Mouse (Mus musculus): ENCODE results near the gene Mansc4. TPM values are rescaled to one million over a fixed set of nuclear protein-coding genes. Genes with fewer than 3 reads are reported as not detected.

The Mansc4 gene
- polyA plus RNA-seq, 1 experiment from 2014 or later: 1.1 TPM

DNA sequence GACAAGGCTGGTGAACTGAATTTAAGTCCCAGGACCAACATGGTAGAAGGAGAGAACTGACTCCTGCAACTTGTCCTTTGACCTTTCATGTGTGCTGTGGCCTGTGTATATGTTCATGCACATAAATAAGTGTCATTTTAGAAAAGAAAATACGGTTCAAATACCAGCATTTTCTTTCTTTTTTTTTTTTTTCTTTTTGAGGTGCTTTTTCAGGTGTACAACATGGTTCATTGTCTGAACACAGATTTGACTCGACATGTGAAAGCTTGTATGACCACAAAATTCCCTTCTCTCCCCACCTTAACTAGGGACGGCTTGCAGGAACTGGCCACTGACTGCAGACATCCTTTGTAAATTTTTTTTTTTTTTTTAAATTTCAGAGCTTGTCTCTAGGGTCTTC lies 10.1 kb upstream of the Mansc4 start:
- peaks cover 52% of the 10 kb centered on the region for H3K4me1 ChIP-seq
- H3K9me3 ChIP-seq (replicated peaks): no peaks in the 10 kb centered on the region
- no peak overlapping the region for H3K27ac ChIP-seq (replicated peaks)
- 83% methylated on average over 3 of the region's 3 CpGs for WGBS
- no peaks in the 10 kb centered on the region for H3K27me3 ChIP-seq (replicated peaks)
- H3K4me3 ChIP-seq (replicated peaks): no peak overlapping the region
- H3K36me3 ChIP-seq: peaks cover 6% of the 10 kb centered on the region; the same call in 1 of the 2 replicates
- no peak overlapping the region for H3K4me2 ChIP-seq
- ATAC-seq (ENCODE audit: low FRiP score): no peak
- H3K9ac ChIP-seq (replicated peaks): no peak overlapping the region

DNA sequence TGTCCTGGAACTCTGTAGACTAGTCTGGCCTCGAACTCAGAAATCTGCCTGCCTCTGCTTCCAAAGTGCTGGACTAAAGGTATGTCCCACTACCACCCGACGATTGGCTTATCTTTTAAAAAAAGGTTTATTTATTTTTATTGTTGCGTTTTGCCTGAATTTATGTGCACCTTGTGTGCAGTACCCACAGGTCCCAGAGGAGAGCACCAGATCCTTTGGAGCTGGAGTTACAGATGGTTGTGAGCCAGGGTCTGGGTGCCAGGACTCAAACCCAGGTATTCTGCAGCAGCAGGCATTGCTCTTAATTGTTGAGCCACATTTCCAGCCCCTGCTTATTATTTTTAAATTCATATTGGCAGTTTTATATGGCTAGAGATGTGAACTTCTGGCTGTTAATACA lies 9.3 kb upstream of the Mansc4 start:
- H3K27ac ChIP-seq (replicated peaks): no peak overlapping the region
- 0 out of 2 replicates have a peak, but pooled peaks cover 6% of the 10 kb centered on the region for H3K36me3 ChIP-seq
- H3K4me1 ChIP-seq: peaks cover 50% of the 10 kb centered on the region
- no peak for ATAC-seq (ENCODE audit: low FRiP score)
- H3K9ac ChIP-seq (replicated peaks): no peak overlapping the region
- H3K27me3 ChIP-seq (replicated peaks): no peaks in the 10 kb centered on the region
- H3K4me3 ChIP-seq (replicated peaks): no peak overlapping the region
- H3K9me3 ChIP-seq (replicated peaks): no peaks in the 10 kb centered on the region
- 92% methylated on average over 4 of the region's 4 CpGs for WGBS
- no peak overlapping the region for H3K4me2 ChIP-seq

DNA sequence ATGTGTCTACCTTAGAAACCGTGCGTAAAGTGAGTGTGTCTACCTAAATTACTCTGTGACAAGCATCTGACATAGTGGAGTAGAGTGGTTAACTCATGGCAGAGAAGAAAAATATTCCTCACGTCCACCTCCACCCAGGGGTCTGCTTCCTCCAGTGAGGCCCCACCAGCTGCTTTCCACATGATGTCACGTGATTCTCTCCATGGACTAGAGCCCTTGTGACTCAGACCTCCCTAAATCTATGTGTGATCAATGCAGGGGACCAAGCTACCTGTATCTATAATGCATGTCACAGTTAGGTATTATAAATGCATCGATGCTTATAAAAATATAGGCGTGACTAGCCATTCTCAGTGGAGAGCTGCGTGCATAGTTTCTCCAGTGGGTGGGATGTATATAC lies 7.9 kb upstream of the Mansc4 start:
- H3K4me1 ChIP-seq: peaks cover 58% of the 10 kb centered on the region
- no peak overlapping the region for H3K4me3 ChIP-seq (replicated peaks)
- H3K4me2 ChIP-seq: peak overlapping the region; percentile 29; the same call in 1 of the 2 replicates
- ATAC-seq (ENCODE audit: low FRiP score): no peak
- no peaks in the 10 kb centered on the region for H3K9me3 ChIP-seq (replicated peaks)
- H3K27ac ChIP-seq (replicated peaks): no peak overlapping the region
- H3K27me3 ChIP-seq (replicated peaks): no peaks in the 10 kb centered on the region
- H3K9ac ChIP-seq (replicated peaks): no peak overlapping the region
- WGBS: 81% methylated on average over 7 of the region's 7 CpGs
- 0 out of 2 replicates have a peak, but pooled peaks cover 6% of the 10 kb centered on the region for H3K36me3 ChIP-seq

DNA sequence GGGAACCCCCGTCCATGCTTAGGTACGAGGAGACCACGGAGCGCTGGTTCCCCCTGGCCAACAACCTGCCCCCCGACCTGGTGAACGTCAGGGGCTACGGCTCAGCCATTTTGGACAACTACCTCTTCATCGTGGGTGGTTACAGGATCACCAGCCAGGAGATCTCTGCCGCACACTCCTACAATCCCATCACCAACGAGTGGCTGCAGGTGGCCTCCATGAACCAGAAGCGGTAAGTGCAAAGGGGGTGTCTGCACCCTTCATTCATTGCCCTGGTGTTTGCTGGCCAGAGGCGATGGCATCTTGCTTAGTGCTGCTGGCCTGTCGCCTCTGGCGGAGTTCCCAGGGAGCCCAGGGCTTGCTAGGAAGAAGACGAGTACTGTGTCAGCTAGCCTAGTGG lies 5.3 kb upstream of the Mansc4 start:
- Histone ChIP-seq H3K9me3 (replicated peaks) (no peaks in the 10 kb centered on the region), H3K27me3 (replicated peaks) (no peaks in the 10 kb centered on the region), H3K4me1 (peaks cover 43% of the 10 kb centered on the region), H3K4me3 (replicated peaks) (peak overlapping the region; percentile 89), H3K27ac (replicated peaks) (peak overlapping the region; percentile 93), H3K9ac (replicated peaks) (peak overlapping the region; percentile 93), H3K36me3 (0 out of 2 replicates have a peak, but pooled peaks cover 6% of the 10 kb centered on the region), H3K4me2 (peak overlapping the region; percentile 93)
- 2% methylated on average over 15 of the region's 15 CpGs for WGBS
- peak; percentile 37 for ATAC-seq (ENCODE audit: low FRiP score)

DNA sequence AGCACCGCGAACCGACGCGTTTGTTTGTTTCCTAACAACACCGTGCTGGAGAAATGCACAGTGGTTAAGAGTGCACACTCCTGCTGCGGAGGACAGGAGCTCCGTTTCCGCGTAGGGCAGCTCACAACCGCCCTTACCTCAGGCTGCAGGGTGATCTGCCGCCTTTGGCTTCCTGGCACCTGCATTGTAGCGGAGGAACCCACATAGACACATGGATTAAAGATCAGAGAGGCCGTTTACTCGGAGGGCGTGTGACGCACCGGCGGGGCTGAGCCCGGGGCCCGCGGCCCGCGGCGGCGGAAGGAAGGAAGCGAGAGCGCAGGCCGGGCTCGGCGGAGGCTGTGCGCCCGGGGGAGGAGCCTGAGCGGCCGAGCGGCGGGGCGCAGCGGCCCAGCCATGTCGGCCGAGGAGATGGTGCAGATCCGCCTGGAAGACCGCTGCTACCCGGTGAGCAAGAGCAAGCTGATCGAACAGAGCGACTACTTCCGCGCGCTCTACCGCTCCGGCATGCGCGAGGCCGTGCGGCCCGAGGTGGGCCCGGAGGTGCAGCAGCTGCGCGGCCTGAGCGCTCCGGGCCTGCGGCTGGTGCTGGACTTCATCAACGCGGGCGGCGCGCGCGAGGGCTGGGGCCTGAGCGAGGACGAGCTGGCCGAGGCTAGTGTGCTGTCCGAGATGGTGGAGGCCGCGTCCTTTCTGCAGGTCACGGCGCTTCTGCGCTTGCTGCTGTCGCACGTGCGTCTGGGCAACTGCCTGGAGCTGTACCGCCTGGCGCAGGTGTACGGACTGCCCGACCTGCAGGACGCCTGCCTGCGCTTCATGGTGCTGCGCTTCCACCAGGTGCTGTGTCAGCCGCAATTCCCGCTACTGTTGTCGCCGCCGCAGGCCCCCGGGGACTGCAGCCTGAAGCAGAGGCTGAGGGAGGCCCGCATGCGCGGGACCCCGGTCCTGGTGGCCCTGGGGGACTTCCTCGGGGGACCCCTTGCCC lies 4.6 kb upstream of the Mansc4 start, which contains the start of gene Klhl42:
Gene Klhl42 (plus strand): TSS at position 244 of the 985 bp plus-strand sequence.
- Histone ChIP-seq H3K4me1 (peaks cover 49% of the 10 kb centered on the region), H3K36me3 (0 out of 2 replicates have a peak, but pooled peaks cover 6% of the 10 kb centered on the region), H3K27me3 (replicated peaks) (no peaks in the 10 kb centered on the region), H3K9ac (replicated peaks) (peak within 1 kb of the TSS; percentile 93), H3K4me3 (replicated peaks) (peak within 1 kb of the TSS; percentile 89), H3K27ac (replicated peaks) (peak within 1 kb of the TSS; percentile 93), H3K9me3 (replicated peaks) (no peaks in the 10 kb centered on the region), H3K4me2 (peak within 1 kb of the TSS; percentile 93)
- peak; percentile 92 for ATAC-seq (ENCODE audit: low FRiP score)
- WGBS: under 1% methylated on average over 99 of the region's 99 CpGs

DNA sequence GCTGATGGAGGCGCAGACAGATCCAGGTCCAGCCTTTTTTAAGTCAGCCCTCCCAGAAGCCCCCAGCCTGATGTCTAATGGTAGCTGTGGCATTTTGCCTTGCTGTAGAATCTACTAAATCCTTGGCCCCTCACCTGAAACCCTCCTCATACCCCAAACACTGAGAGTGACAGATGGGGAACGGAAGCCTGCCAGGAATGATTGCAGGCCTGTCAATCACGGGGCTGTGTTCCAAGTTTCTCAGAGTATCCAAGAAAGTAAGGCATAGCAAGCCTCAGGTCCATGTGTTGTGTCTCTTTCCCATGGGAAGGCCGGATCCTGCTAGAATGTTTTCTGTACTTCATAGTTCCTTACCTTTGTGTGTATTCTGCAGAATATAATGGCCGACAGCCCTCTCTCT lies 3.4 kb upstream of the Mansc4 start:
- peaks cover 46% of the 10 kb centered on the region for H3K4me1 ChIP-seq
- H3K36me3 ChIP-seq: no peaks in the 10 kb centered on the region
- no peak for ATAC-seq (ENCODE audit: low FRiP score)
- H3K9ac ChIP-seq (replicated peaks): no peak overlapping the region; the same call in 1 of the 2 replicates
- H3K9me3 ChIP-seq (replicated peaks): no peaks in the 10 kb centered on the region
- peak overlapping the region; percentile 89 for H3K4me3 ChIP-seq (replicated peaks)
- no peaks in the 10 kb centered on the region for H3K27me3 ChIP-seq (replicated peaks)
- WGBS: 70% methylated on average over 5 of the region's 5 CpGs
- peak overlapping the region; percentile 93 for H3K4me2 ChIP-seq
- peak overlapping the region; percentile 93 for H3K27ac ChIP-seq (replicated peaks)

DNA sequence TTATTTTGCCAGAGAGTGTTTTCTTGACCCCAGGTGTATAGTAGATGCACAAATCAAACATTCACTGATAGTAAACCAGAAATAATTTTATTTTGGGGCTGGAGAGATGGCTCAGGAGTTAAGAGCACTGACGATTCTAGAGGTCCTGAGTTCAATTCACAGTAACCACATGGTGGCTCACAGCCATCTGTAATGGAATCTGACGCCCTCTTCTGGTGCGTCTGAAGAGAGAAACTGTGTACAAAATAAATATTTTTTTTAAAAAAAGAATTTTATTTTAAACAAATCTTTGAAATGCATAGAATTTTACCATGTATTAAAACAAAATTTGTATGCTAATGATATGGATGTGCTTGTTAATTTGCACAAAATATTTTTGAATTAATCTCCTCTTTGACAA lies 1.7 kb upstream of the Mansc4 start:
- 83% methylated on average over 3 of the region's 3 CpGs for WGBS
- no peaks in the 10 kb centered on the region for H3K36me3 ChIP-seq
- no peak overlapping the region for H3K4me3 ChIP-seq (replicated peaks)

DNA sequence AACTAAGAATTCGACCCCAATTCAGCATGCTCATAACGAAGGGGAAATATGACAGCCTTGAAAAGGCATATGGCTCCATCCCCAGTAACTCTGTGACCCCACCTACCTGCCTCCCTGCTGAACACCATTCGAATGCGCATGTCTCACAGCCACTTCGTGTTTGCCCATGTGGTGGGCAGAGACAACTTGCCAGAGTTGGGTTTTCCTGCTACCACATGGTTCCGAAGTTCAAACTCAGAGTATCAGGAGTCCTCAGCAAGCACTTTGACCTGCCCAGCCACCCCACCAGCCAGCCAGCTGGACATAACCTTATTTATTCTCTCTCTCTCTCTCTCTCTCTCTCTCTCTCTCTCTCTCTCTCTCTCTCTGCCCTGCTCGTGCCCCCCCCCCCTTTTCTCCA lies 904 bp upstream of the Mansc4 start:
- no peak for ATAC-seq (ENCODE audit: low FRiP score)
- no peak overlapping the region for H3K27ac ChIP-seq (replicated peaks)
- H3K4me3 ChIP-seq (replicated peaks): no peak overlapping the region
- H3K4me2 ChIP-seq: no peak overlapping the region
- H3K9ac ChIP-seq (replicated peaks): no peak overlapping the region
- H3K36me3 ChIP-seq: no peaks in the 10 kb centered on the region
- WGBS: 52% methylated on average over 7 of the region's 7 CpGs
- H3K27me3 ChIP-seq (replicated peaks): no peaks in the 10 kb centered on the region
- peaks cover 27% of the 10 kb centered on the region for H3K4me1 ChIP-seq
- no peaks in the 10 kb centered on the region for H3K9me3 ChIP-seq (replicated peaks)

More for the DNA sequence above, 1.7 kb upstream of the Mansc4 start:
- no peak overlapping the region for H3K9ac ChIP-seq (replicated peaks)
- no peak overlapping the region for H3K4me2 ChIP-seq
- no peaks in the 10 kb centered on the region for H3K27me3 ChIP-seq (replicated peaks)
- no peak overlapping the region for H3K27ac ChIP-seq (replicated peaks)
- H3K9me3 ChIP-seq (replicated peaks): no peaks in the 10 kb centered on the region
- peaks cover 33% of the 10 kb centered on the region for H3K4me1 ChIP-seq
- no peak for ATAC-seq (ENCODE audit: low FRiP score)

DNA sequence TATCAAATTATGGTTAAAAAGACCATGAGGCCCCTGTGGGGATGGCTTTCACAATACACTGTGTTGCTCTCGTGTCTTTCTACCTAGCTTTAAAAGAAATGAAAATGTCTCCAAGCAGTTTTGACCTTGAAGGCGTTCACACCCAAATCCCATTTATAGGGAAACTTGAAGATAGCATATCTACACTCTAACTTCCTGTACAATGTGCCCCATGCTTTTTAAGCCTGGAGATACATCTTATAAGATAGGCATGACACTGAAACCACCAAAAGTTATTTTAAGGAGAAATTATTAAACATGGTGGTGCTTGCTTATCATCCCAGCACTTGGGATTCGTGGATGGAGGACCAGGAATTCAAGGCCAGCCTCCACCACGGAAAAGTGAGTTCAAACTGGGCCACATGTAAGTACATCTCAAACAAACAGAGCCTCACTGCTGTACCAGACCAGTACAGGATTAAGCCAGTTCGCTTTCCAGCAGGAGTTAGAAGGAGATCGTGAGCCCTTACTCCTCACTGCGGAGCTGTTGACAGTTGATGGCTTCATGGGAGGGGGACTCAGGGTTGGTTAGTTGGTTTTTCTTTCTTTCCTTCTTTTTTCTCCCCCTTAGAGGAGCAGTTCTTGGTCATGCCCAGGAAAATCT lies 1.3 kb downstream of the Mansc4 start:
- WGBS: 77% methylated on average over 7 of the region's 7 CpGs
- Histone ChIP-seq H3K4me1 (peaks cover 15% of the 10 kb centered on the region), H3K36me3 (no peaks in the 10 kb centered on the region), H3K4me3 (replicated peaks) (no peak overlapping the region), H3K27me3 (replicated peaks) (no peaks in the 10 kb centered on the region), H3K9me3 (replicated peaks) (no peaks in the 10 kb centered on the region), H3K4me2 (no peak overlapping the region), H3K9ac (replicated peaks) (no peak overlapping the region), H3K27ac (replicated peaks) (no peak overlapping the region)
- no peak for ATAC-seq (ENCODE audit: low FRiP score)

DNA sequence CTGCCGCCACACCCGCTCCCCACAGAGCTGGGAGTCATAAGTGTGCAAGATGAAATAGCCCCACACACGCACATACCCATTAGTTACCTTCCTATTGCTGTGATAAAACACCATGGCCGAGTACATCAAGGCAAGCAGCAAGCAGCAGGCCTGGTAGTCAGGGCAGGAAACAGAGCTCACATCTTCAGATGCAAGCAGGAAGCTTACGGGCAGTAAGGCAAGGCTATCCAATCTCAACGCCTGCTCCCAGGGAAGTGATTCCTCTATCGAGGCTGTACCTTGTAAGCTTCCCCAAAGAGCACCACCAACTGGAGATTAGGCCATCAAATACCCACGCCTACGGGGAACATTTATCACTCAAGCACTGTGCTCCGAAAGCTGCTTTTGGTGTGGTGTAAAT lies 6.9 kb downstream of the Mansc4 start:
- Histone ChIP-seq H3K27ac (replicated peaks) (no peak overlapping the region), H3K36me3 (no peaks in the 10 kb centered on the region), H3K4me2 (no peak overlapping the region), H3K9ac (replicated peaks) (no peak overlapping the region), H3K27me3 (replicated peaks) (no peaks in the 10 kb centered on the region), H3K9me3 (replicated peaks) (no peaks in the 10 kb centered on the region), H3K4me1 (no peaks in the 10 kb centered on the region), H3K4me3 (replicated peaks) (no peak overlapping the region)
- no peak for ATAC-seq (ENCODE audit: low FRiP score)
- 91% methylated on average over 10 of the region's 10 CpGs for WGBS

DNA sequence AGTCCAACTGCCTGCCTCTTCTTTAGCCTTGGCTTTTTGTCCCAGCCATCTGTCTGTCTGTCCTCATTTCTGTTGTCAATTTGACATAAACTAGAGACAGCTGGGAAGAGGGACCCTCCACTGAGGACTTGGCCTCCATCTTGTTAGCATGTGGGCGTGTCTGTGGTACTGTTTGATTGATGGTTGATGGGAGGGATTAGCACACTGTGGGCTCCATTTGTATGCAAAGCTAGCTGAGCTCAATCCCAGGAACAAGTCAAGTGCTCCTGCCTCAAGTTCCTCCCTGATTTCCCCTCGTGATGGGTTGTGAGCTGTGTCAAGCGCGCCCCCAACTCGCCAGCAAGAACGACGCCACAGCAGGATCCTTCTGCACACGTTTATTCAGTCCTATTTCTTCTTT lies 10.0 kb downstream of the Mansc4 start:
- H3K27me3 ChIP-seq (replicated peaks): no peaks in the 10 kb centered on the region
- peaks cover 8% of the 10 kb centered on the region for H3K36me3 ChIP-seq
- no peak overlapping the region for H3K9ac ChIP-seq (replicated peaks)
- no peak overlapping the region for H3K4me2 ChIP-seq
- no peak overlapping the region for H3K4me3 ChIP-seq (replicated peaks)
- H3K4me1 ChIP-seq: no peaks in the 10 kb centered on the region
- WGBS: 75% methylated on average over 8 of the region's 8 CpGs
- ATAC-seq (ENCODE audit: low FRiP score): no peak
- no peaks in the 10 kb centered on the region for H3K9me3 ChIP-seq (replicated peaks)
- H3K27ac ChIP-seq (replicated peaks): no peak overlapping the region

Data from neural tube, embryonic 15.5 days (tissue).